Mouse (Mus musculus) ovary, postnatal 14 days (tissue): Measurements from ENCODE around the gene Atp6v0e2.

Experiments
- DNase-seq: peaks from one replicate; pipeline ENCODE4 v3.0.0; 2022; ENCODE audit warnings: low spot score

The Atp6v0e2 gene

DNA sequence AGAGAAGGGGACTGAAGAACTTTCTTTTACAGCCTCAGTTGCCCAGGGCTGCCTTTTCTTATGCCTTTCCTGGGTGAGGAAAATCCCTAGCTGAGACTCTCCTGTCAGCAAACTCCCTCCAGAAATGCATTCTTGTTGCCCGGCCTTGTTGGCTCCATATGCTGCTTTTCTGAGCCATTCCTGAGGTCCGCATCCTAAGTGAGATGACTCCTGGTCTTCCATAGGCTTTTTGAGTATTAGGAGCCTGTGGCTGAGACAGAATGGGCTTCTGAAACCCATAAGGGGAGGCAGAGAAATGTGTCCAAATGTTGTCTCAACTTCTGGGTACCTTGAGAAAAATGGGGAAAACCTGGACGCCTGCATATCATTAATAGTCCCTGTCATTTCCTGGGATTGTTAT is 36.6 kb downstream of the Atp6v0e2 start:
- no peak for DNase-seq

DNA sequence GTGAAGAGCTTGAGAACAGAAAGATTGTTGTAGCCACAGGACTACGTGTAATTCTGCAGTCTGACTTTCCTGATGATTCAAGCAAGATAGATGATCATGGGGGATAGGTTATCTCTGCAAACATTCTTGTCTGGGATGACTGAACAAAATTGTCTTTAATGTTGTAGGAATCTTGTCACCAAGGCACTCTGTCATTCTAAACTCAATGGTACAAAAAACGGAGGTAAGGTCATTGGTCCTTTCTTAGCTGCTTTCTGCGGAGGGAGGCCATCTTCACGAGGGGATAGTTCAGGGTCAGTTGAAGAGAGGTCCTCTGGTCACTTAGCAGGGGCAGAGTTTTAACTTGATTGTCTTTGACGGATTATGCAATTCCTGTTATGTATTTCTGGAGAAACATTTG is 41.3 kb downstream of the Atp6v0e2 start:
- DNase-seq: no peak

DNA sequence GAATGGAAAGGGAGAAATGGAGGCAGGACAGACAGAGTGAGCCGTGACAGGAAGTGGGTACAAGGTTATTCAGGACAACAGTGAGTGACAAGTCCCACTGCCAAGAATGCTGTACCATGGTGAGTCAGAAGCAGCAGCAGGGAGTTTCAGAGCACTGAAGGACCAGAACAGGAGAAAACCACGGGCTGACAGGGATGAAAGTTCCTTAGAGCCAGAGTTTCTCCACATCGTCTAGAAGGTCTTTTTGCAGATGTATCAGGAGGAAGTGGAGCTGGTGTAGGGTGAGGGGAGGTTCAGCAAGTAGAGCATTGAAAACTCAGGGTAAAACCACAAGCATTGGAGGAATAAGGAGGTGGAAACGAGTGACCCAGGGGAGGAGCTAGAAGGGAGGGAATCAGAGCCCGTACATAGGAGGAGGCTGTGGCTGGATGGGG is 41.8 kb downstream of the Atp6v0e2 start:
- DNase-seq: no peak

DNA sequence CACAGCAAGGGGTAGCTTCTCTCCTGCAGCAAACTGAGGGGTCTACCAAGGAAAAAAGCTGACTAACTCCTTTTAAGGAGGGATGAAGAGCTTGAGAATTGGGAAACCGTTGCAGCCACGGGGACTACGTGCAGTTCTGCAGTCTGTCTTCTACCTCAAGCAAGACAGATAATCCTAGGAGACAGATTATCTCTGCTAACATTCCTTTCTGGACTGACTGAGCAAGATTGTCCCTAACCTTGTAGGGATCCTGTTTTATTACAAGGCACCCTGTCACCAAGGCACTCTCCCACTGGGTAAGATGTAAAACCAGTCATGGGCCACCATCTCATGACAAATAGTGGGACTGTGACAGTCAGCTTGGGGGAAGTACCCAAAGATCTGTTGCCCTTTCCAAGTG is 43.8 kb downstream of the Atp6v0e2 start:
- no peak for DNase-seq

DNA sequence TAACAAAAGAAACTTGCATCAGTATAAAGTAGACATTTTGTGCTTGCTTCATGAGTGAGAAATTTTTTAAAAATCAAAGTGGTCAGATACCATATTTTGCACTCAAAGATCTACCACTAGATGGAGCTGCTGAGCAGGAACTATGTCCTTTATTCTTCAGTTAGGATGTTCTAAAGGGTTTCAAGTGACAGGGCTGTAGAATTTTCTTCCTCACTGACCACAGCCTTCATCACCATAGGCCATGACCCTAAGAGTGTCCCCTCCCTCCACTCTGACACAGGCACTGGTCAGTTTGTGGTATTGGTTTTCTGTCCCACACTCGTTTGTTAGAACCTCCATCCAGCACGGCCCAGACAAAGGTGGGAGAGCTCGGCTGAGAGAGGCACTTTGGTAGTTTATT is 44.6 kb downstream of the Atp6v0e2 start:
- DNase-seq: peak; percentile 33

DNA sequence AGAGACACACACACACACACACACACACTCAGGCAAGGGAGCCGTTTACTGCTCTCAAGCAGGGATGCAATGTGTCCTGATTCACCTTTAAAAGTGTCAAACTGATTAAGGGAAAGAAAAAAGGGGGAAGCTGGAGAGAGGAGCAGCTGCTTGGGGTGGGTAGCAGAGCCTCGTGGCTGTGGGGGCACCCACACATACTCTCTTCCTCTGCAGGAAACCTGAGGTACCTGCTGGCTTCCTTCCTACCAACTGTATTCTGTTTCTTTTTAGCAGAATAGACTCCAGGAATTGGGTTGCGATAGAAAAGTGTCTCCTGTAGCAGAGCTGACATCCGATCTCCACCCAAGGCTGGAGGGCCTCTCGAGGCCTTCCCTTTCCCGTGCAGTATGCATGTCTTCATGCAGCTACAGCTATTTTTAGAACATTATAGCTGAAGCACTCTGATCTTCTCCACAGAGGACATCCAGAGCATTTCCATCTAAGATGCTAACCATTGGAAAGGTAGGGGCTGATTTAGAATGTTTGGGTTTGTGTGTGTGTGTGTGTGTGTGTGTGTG is 51.9 kb downstream of the Atp6v0e2 start, which contains the start of gene Gm45021:
Gm45021 (plus strand) TSS at position 417 of the 557 bp plus-strand sequence.
- no peak for DNase-seq
